Mouse (Mus musculus) left cerebral cortex, adult 8-10 months (tissue): ENCODE measurements around the gene Crebrf. TPM values are rescaled to one million over a fixed set of nuclear protein-coding genes. Genes with fewer than 3 reads are reported as not detected.

Experiments used
- DNase-seq, 2 experiments: peaks; one replicate each; pipeline ENCODE4 v3.0.0; 2022; ENCODE audit warnings: low spot score in 2 of 2
- total RNA-seq, 4 experiments: library from RNA; stranded (reverse); gene quantifications; 2 replicates each; pipeline ENCODE4 v1.2.4; 2022

Crebrf gene
- total RNA-seq, 4 experiments from 2014 or later = 167 to 219 (median 192) TPM

- no peak for DNase-seq
Measured at GRCm38 (mm10) chr17:26705463-26706359, 9.7 kb upstream of the Crebrf start.

DNA sequence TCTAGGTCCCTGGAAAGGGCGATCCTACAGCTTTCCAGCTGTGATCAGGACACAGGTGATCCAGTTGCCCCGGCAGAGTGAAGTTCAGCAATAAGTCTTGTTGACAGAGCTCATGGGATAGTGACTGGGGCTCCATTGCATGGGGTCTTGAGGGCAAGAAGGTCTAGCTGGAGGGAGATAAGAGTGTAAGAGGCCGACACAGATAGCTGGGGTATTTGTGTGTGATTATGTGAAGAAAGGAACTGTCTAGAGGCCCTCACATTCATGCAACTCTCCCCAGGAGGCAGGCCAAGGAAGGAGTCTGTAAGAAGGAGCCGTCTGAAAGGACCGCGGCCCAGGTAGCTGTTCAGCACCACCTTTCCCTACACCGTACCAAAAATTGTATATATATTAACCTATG is 8.4 kb upstream of the Crebrf start:
- no peak for DNase-seq

- no peak for DNase-seq
Measured at GRCm38 (mm10) chr17:26708499-26708898, 7.0 kb upstream of the Crebrf start.

DNA sequence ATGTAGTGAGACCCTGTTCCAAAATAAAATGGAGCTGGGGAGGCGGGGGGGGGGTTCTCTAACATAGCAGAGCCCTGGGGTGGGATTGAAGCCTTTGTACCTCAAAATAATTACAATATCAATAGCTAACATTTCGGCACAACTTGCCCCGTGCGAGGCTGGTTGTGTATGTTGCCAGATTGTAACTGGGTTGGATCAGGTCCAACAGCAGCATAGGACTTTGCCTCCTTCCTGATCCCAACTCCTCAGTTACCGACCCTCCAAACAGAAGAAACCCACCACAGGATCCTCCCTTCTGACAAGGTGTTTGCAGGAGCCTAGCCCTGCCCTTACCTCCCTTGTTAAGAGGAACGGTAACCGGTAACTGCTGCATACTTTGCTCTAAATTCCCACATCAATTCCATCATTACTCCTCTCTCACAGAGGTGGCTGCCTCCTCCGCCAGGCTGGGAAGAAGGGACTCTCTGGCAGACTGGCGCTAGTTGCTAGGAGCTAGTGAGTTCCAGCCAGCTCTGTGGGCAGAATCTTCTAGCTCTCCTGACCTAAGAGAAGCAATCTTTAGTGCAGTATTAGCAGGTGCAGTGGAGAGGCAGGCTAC is 6.4 kb upstream of the Crebrf start:
- no peak for DNase-seq

DNA sequence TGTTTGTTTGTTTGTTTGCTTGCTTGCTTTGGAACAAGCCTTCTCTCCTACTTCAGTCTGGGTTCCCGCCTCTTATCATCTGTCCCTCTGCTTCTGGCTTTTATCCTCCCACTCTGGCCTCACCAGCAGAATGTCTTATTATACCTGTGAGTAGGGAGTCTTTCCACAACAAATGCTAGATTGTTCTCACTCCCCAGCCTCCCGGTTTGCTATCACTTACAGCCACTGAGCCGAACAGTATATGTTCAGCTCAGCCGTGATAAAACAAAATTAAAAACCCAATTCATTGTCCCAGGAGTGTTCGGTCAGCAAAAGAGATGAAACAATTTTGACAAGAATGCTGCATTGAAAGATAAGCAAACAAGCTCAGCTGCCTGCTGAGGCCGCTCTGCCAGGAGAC is 5.4 kb upstream of the Crebrf start:
- no peak for DNase-seq

- peak; percentile 78 to 95 for DNase-seq
Measured at GRCm38 (mm10) chr17:26715916-26716717, 667 bp downstream of the Crebrf start.

- DNase-seq = no peak
Measured at GRCm38 (mm10) chr17:26717868-26718267, 2.4 kb downstream of the Crebrf start.

DNA sequence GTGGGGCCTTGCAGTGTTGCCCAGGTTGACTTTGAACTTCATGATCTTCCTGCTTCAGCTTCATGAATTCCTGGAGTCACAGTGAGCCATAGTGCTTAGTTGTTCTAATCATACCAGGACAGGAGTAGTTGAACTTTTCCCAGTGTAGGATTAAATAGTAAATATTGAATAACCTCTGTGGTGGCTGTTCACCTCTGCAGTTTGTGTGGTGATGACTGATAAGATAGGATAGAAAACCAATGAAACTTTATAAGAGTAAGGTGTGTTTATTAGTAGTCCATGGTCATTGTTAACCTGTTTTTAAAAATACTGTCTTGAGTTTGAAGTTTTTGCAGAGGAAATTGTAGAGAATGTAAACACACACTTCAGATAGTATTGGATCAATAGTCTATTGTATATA is 4.0 kb downstream of the Crebrf start:
- no peak for DNase-seq

DNA sequence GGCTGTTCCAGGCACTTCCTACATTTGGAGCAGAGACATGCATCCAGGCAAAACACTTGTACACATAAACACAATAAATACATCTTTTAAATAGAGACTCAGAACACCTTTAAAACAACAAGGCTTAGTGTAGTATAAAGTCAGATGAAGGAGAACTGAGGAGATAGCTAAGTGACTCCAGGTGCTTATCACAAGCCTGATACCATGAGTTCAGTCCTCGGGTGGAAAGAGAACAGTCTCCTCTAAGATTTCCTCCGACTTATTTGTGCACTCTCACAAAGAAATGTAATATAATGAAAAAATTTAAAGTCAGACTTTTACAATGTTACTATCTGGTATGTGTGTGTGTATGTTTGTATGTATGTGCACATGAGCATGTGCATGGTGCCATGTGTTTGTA is 6.4 kb downstream of the Crebrf start:
- no peak for DNase-seq

GRCm38 (mm10) chr17:26724790-26725189 is 9.3 kb downstream of the Crebrf start:
- no peak for DNase-seq

GRCm38 (mm10) chr17:26726674-26727073 is 11.2 kb downstream of the Crebrf start:
- DNase-seq = no peak

GRCm38 (mm10) chr17:26727110-26727755 is 11.8 kb downstream of the Crebrf start:
- no peak for DNase-seq

DNA sequence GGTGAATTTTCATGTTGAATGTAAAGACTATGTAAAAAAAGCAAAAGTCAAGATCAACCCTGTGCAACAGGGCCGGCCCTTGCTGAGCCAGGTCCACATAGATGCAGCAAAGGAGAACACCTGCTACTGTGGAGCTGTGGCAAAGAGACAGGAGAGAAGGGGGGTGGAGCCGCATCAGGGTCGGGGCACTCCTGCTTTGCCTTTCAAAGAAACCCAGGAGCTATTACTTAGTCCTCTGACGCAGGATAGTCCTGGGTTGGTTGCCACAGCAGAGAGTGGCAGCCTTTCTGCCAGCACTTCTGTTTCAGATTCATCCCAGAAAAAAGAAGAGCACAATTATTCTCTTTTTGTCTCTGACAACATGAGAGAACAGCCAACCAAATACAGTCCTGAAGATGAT is 27.1 kb downstream of the Crebrf start:
- DNase-seq = no peak

- no peak for DNase-seq
Measured at GRCm38 (mm10) chr17:26743294-26743693, 27.8 kb downstream of the Crebrf start.

DNA sequence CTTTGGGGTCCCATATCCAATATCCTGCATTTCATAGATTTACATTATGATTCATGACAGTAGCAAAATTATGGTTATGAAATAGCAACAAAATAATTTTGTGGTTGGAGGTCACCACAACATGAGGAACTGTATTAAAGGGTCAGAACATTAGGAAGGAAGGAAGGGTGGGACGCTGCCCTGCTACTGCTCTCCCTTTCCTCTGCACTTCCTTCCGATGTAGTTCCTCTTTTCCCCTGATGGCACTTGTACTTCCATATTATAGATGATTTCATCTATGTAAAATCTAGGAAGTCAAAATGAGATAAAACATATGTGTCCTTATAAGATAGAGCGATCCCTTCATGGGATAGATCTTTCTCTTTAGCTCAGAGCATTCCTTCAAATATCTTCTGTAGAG is 34.5 kb downstream of the Crebrf start:
- no peak for DNase-seq

GRCm38 (mm10) chr17:26752297-26752696 is 36.8 kb downstream of the Crebrf start:
- no peak for DNase-seq

DNA sequence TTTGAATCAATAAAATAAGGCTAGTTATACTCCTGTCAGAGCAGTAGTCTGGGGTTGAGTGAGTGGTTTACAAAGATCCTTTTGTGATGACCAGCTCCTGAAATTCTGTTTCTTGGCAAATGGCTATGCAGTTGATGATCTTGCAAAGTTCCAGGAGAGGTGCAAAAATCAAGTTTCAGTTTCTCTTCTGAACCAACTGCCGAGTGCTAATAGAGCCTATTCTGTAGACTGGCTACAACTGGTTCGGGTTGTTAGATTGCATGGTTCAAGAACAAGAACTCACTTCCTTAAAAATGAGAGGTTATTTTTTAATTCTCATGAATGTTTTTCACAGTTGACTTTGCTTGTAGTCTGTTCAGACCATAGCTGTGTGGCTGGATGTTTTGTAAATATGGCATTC is 38.0 kb downstream of the Crebrf start:
- no peak for DNase-seq

DNA sequence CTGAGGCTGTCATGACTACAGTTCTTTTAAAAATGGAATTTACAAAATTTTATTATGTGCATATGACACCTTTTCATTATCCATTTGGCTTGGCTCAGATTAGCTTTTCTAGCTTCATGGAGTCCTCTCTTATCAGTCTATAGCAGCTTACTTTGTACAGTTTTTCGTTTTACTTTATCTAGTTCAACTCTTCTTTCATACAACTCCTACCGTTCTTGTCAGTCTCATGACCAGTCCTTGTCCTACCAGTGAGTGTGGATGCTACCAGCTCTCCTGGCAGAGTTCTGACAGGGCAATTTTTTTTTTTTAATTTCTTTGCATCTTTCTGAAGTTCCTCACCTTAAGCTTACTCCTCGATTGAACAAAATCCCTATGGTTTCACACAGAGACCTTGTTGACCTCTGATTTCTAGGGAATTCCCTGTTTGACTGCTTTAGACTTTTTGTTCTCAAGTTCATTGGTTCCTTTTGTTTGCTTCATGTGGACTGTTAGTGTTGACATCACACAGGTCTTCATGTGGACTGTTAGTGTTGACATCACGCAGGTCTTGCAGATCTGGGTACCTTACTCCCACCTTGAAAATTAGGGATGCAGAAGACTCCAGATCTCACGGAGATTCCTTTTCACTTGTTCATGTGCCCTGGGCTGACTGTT is 51.8 kb downstream of the Crebrf start:
- no peak for DNase-seq

DNA sequence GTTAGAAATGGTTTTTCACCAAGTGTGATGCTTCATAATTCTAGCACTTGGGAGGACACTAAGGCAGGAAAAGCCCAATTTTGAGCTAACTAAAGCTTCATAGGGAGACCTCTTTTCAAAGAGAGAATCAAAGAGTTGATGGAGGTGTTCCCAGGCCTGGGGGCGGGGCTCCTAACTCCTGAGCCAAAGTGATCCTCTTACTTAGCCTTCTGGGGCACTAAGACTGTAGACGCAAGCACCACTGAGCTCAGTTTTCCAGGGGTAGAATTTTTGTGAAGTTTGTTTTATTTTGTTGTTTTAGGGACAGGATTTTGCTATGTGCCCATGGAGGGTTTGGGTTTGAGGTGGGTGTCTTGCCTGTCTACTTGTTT is 52.3 kb downstream of the Crebrf start:
- no peak for DNase-seq

GRCm38 (mm10) chr17:26776211-26776610 is 60.8 kb downstream of the Crebrf start:
- DNase-seq = no peak

GRCm38 (mm10) chr17:26778001-26778400 is 62.6 kb downstream of the Crebrf start:
- DNase-seq = no peak
